Mouse (Mus musculus) MEL (cell line): Measurements from ENCODE around the gene Rock2.

Experiments used
- CTCF ChIP-seq, 3 experiments: IDR thresholded peaks in 2 of 3; conservative IDR thresholded peaks in 1 of 3; 2 replicates each; pipeline ENCODE4 v1.5.1; 2011 to 2012; ENCODE audit warnings: low read length in 3 of 3, low read depth in 2 of 3, mild to moderate bottlenecking in 2 of 3, improper control_type of control experiment in 1 of 3, inconsistent platforms in 1 of 3, mixed read lengths in 1 of 3, moderate library complexity in 1 of 3; ENCODE audit not compliant: control insufficient read depth in 1 of 3, insufficient read depth in 1 of 3, poor library complexity in 1 of 3, severe bottlenecking in 1 of 3
- ETS1 ChIP-seq: IDR thresholded peaks from 2 replicates; pipeline ENCODE4 v1.6.1; 2012; ENCODE audit warnings: low read depth, mild to moderate bottlenecking, inconsistent platforms, low read length, improper control_type of control experiment, moderate library complexity
- GATA1 ChIP-seq: IDR thresholded peaks from 2 replicates; pipeline ENCODE4 v1.6.1; 2011; ENCODE audit warnings: low read depth, low read length, improper control_type of control experiment
- POLR2AphosphoS2 ChIP-seq: IDR thresholded peaks from 2 replicates; pipeline ENCODE4 v1.6.1; 2011; ENCODE audit warnings: low read length, improper control_type of control experiment
- POLR2AphosphoS5 ChIP-seq: IDR thresholded peaks from 2 replicates; pipeline ENCODE4 v1.6.1; 2012; ENCODE audit warnings: low read depth, borderline replicate concordance, mild to moderate bottlenecking, inconsistent platforms, low read length, moderate library complexity, mixed read lengths
- RCOR1 ChIP-seq: IDR thresholded peaks from 2 replicates; pipeline ENCODE4 v1.6.1; 2012; ENCODE audit warnings: low read depth, mild to moderate bottlenecking, inconsistent platforms, low read length, improper control_type of control experiment
- TBP ChIP-seq: IDR thresholded peaks from 2 replicates; pipeline ENCODE4 v1.8.0; 2011; ENCODE audit warnings: low read depth, low read length, improper control_type of control experiment
- USF2 ChIP-seq, 2 experiments: IDR thresholded peaks; 2 replicates each; pipeline ENCODE4 v1.6.1; 2011 to 2012; ENCODE audit warnings: improper control_type of control experiment in 2 of 2, low read length in 2 of 2, borderline replicate concordance in 1 of 2, inconsistent platforms in 1 of 2, low read depth in 1 of 2, mild to moderate bottlenecking in 1 of 2; ENCODE audit not compliant: insufficient read depth in 1 of 2

- TF ChIP-seq TBP, result no peak
- TF ChIP-seq RCOR1, result no peak
- no peak for TF ChIP-seq CTCF (IDR thresholded peaks at IDR 0.05 in 2 of 3, conservative IDR thresholded peaks at IDR 0.05 in 1 of 3; ENCODE audit: control insufficient read depth in 1 of 3, insufficient read depth in 1 of 3, low read depth in 2 of 3, low read length in 3 of 3, poor library complexity in 1 of 3, severe bottlenecking in 1 of 3)
- no peak for TF ChIP-seq GATA1
- no peak for TF ChIP-seq POLR2AphosphoS2
- TF ChIP-seq ETS1, result no peak
- no peak for TF ChIP-seq POLR2AphosphoS5
- TF ChIP-seq USF2 (IDR thresholded peaks at IDR 0.05; ENCODE audit: borderline replicate concordance in 1 of 2, insufficient read depth in 1 of 2, low read depth in 1 of 2, low read length in 2 of 2), result no peak
These were observed 121.0 kb downstream of the Rock2 start for GRCm38 (mm10) chr12:17015711-17016110.
